Mouse (Mus musculus) limb, embryonic 10.5 days (tissue): ENCODE measurements around the gene Rbms3. TPM values are rescaled to one million over a fixed set of nuclear protein-coding genes. Genes with fewer than 3 reads are reported as not detected.

Experiments used
- DNase-seq: peaks from one replicate; pipeline ENCODE4 v3.0.0-alpha.2; 2017; ENCODE audit warnings: low spot score
- H3K27ac ChIP-seq: fragments of 300-500 bp; sonication (generic); 2 replicates; pipeline ENCODE4 v1.5.1; 2016; ENCODE audit warnings: mild to moderate bottlenecking
- H3K27me3 ChIP-seq: fragments of 300-500 bp; sonication (generic); 2 replicates; pipeline ENCODE4 v1.6.1; 2016; ENCODE audit warnings: low read depth, mild to moderate bottlenecking; ENCODE audit not compliant: poor library complexity, severe bottlenecking
- H3K36me3 ChIP-seq: fragments of 300-500 bp; sonication (generic); 2 replicates; pipeline ENCODE4 v1.6.1; 2016; ENCODE audit warnings: mild to moderate bottlenecking, moderate library complexity
- H3K4me1 ChIP-seq: fragments of 300-500 bp; sonication (generic); 2 replicates; pipeline ENCODE4 v1.6.1; 2016
- H3K4me3 ChIP-seq: fragments of 300-500 bp; sonication (generic); 2 replicates; pipeline ENCODE4 v1.5.1; 2016; ENCODE audit warnings: mild to moderate bottlenecking, moderate library complexity
- H3K9me3 ChIP-seq: fragments of 300-500 bp; sonication (generic); replicated peaks from 2 replicates; pipeline ENCODE4 v1.6.1; 2016; ENCODE audit warnings: mild to moderate bottlenecking
- WGBS: fragments of 180-500 bp; shearing (Covaris S2); methylation state at CpG from one replicate; pipeline ENCODE4 v1.1.7; 2016; 5-methylcytosine and 5-hydroxymethylcytosine counted together
- polyA plus RNA-seq: library from polyadenylated mRNA; unstranded; fragments of >200 nt; fragmentation: Nextera tagmentation; extraction: Ambion mirVana; gene quantifications from 2 replicates; pipeline ENCODE4 v1.2.1, GENCODE M21; 2016

Rbms3 gene
- polyA plus RNA-seq, 1 experiment from 2014 or later: 35.2 TPM

DNA sequence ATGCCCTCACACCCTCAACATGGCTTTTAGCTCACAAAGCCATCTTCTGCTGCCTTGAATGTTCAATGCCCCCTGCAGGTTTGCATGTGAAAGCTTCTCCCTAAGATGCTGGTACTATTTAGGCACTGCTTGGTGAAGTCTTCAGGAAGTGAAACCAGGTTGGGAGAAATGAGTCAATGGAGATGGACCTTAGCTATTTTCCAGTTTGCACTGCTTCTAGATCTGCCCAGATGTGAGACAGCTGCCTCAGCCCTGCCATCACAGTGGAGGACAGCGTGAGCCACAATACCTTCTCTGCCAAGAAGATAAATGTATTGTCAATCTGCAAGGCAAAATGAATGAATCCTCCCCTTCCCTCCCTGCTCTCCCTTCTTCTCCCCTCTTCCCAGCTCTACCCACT is 599.8 kb downstream of the Rbms3 start:
- Histone ChIP-seq H3K27ac (no peak overlapping the region; the same call in 1 of the 2 replicates), H3K9me3 (no peaks in the 10 kb centered on the region), H3K27me3 (no peaks in the 10 kb centered on the region), H3K4me3 (no peak overlapping the region), H3K36me3 (no peaks in the 10 kb centered on the region), H3K4me1 (peaks cover 23% of the 10 kb centered on the region)
- 87% methylated on average over 1 of the region's 1 CpGs for WGBS
- DNase-seq: no peak

DNA sequence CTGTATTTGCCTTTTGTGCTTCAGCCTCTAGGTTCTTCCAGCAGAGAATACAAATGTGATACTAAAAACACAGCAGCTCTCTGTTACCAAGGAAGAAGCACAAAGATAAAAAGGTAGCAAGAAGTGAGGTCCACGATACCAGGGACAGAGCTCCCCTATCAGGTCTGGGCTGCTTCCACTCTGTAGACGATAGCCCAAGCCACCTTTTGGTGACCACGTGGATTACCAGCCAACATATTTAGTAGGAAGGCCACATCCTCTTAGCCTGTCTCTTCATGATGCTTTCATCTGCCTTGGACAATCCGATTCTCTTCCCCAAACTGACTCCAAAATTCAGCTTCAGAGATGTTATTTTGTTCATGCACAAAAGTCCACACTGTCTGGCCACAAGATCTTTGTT is 601.1 kb downstream of the Rbms3 start:
- H3K9me3 ChIP-seq: no peaks in the 10 kb centered on the region
- H3K4me1 ChIP-seq: peaks cover 23% of the 10 kb centered on the region
- H3K27me3 ChIP-seq: no peaks in the 10 kb centered on the region
- H3K27ac ChIP-seq: no peak overlapping the region
- 92% methylated on average over 4 of the region's 4 CpGs for WGBS
- H3K4me3 ChIP-seq: no peak overlapping the region
- no peaks in the 10 kb centered on the region for H3K36me3 ChIP-seq
- DNase-seq: no peak

DNA sequence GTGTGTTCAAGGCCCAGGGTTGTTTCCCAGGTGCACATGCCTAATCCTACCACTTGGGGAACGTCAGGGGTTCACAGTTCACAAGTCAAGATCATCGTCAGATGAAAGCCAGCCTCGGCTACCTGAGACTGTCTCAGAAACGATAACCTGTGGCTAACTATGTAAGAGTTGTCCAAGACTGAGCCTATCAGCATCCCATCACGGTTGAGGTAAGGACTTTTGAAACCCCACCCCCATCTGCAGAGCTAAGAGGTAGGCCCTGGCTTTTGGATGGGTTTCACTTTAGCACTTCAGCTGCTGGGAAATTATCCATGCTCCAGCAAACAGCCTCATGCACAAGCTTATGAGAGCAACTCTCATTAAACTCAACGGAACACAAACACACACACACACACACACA is 607.6 kb downstream of the Rbms3 start:
- DNase-seq: no peak
- H3K27ac ChIP-seq: no peak overlapping the region
- no peaks in the 10 kb centered on the region for H3K9me3 ChIP-seq
- H3K4me1 ChIP-seq: peaks cover 14% of the 10 kb centered on the region
- H3K36me3 ChIP-seq: no peaks in the 10 kb centered on the region
- H3K27me3 ChIP-seq: no peaks in the 10 kb centered on the region
- WGBS: 89% methylated on average over 6 of the region's 6 CpGs
- H3K4me3 ChIP-seq: no peak overlapping the region

DNA sequence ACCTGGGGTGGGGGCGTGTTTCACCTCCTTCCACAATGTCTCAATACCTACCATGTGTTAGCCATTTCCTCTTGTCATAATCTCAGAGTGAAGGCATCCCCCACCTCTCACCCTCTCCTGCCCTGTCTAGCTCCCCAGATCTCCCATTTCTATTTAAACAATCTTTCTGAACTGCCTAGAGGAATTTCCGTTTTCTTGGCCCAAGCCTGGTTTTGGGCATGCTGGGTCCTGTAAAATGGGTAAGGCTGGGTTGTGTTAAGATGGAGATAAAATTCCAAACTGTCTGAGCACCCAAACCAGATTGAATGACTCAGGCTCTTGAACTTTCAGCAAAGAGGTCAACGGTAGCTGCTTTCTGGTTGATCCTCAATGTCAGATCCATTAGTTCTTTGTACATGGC is 608.2 kb downstream of the Rbms3 start:
- Histone ChIP-seq H3K27ac (no peak overlapping the region), H3K36me3 (no peaks in the 10 kb centered on the region), H3K4me3 (no peak overlapping the region), H3K9me3 (no peaks in the 10 kb centered on the region), H3K4me1 (peaks cover 14% of the 10 kb centered on the region), H3K27me3 (no peaks in the 10 kb centered on the region)
- DNase-seq: no peak
- 85% methylated on average over 3 of the region's 3 CpGs for WGBS

DNA sequence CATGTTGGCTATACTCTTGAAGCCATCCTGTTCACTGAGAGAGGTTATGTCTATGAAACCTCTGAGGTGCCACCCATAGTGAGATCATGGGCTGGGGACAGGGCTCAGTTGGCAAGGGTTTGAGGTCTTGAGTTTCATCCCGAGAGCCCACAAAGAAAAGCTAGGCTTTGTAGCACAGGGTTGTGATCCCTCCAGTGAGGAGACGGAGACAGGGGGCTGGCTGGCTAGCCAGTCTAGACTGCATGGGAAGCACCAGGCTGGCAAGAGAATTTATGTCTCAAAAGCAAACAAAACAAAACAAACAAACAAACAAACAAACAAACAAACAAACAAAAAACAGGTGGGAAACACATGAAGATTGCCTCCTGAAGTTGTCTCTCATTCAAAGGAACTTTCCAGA is 609.5 kb downstream of the Rbms3 start:
- Histone ChIP-seq H3K27ac (no peak overlapping the region), H3K27me3 (no peaks in the 10 kb centered on the region), H3K4me3 (no peak overlapping the region), H3K36me3 (no peaks in the 10 kb centered on the region), H3K9me3 (no peaks in the 10 kb centered on the region), H3K4me1 (peaks cover 14% of the 10 kb centered on the region)
- DNase-seq: no peak
- WGBS: 87% methylated on average over 2 of the region's 2 CpGs

DNA sequence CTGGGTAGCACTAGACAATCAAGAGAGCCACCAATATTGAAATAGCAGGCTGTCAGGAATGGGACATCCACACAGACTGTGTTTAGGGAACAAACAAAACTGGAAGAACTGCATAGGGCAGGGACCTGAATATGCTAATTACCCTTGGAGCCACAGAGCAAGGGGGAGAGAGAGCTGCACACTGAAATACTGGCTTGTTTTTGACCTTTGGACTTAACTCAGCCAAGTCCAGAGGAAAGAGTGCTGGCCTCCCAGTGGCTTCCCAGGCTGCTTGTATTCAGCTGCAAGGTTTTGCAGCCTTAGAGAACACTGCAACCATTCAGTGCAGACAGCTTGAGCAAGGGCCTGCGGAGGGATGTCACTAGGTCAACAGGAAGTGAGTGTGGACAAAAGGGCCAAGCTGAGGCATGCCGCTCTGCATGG is 611.0 kb downstream of the Rbms3 start:
- Histone ChIP-seq H3K9me3 (no peaks in the 10 kb centered on the region), H3K27me3 (no peaks in the 10 kb centered on the region), H3K36me3 (no peaks in the 10 kb centered on the region), H3K4me3 (no peak overlapping the region), H3K4me1 (peaks cover 14% of the 10 kb centered on the region), H3K27ac (peak overlapping the region; percentile 26)
- 53% methylated on average over 2 of the region's 2 CpGs for WGBS
- DNase-seq: no peak

DNA sequence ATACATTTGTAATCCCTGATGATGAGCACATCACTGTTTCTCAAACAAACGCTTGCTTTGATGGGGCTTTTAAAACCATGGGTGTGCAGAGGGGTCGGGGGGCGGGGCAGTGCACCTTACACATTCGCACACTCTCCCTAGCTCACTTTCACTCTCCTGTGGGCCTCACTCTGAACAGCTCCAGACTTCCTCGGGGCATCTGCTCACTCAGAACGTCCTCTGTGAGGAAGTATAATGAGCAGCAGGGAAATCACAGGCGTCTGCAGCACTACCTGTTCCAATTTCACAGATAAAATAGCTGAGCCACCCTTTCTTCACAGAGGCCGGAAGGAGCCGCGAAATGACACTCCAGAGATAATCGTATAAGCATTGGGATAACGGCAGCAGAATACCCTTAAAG is 611.4 kb downstream of the Rbms3 start:
- H3K9me3 ChIP-seq: no peaks in the 10 kb centered on the region
- H3K36me3 ChIP-seq: no peaks in the 10 kb centered on the region
- DNase-seq: peak; percentile 23
- H3K4me1 ChIP-seq: peaks cover 14% of the 10 kb centered on the region
- no peak overlapping the region for H3K4me3 ChIP-seq
- WGBS: 63% methylated on average over 12 of the region's 12 CpGs
- H3K27ac ChIP-seq: peak overlapping the region; percentile 26; the same call in 1 of the 2 replicates
- no peaks in the 10 kb centered on the region for H3K27me3 ChIP-seq

DNA sequence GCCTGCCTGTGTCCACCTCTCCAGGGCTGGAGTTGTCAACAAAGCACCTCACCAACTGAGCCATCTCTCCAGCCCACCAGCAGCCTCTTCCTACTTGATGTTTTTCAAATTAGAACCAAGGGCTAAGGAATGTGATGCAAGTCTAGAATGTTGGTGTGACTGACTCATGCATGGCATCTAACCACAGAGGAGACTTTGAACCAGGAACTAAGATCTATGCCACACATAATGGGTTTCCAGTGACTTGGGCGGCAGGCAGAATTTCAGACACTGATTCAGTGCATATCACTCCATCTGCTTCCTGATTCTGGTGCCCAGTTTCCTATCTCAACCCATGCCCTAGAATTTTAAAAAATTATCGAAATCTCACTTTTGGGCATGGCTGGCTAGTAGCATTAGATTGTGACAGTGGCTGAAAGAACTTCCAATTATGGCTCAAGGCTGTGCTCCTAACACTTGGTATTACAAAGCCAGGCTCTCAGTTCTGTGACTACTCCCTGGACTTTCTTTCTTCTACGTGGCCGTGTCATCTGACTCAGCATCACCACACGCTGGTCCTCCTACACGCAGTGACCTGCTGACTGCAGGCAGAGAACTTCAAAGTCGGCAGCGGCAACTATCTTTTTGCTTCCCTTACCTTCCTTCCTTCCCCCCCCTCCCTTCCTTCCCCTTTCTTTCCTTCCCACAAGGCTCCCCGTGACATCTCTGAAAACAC is 613.0 kb downstream of the Rbms3 start:
- WGBS: 91% methylated on average over 9 of the region's 9 CpGs

DNA sequence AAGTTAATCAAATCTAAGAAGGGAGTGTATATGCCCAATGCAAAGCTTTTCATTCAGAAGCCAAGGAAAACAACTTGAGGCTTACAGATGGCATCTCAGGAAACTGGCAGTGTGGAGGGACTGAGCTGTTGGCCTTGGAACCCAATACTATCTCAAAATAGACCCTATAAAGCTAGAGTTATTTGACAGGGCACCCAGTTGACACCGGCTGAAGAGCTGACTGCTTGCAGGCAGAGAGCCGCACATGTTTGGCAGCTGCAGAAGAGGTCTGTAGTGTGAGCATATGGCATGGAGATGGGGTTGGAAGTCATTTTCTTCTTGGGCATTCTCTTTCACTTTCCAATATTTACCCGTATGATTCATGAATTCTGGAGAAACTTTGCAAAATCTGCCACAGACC is 616.3 kb downstream of the Rbms3 start:
- H3K4me1 ChIP-seq: peaks cover 5% of the 10 kb centered on the region
- H3K27ac ChIP-seq: no peak overlapping the region
- DNase-seq: no peak
- no peak overlapping the region for H3K4me3 ChIP-seq
- no peaks in the 10 kb centered on the region for H3K36me3 ChIP-seq
- no peaks in the 10 kb centered on the region for H3K27me3 ChIP-seq
- H3K9me3 ChIP-seq: no peaks in the 10 kb centered on the region
- WGBS: 89% methylated on average over 3 of the region's 3 CpGs

More for the DNA sequence above, 613.0 kb downstream of the Rbms3 start:
- Histone ChIP-seq H3K27me3 (no peaks in the 10 kb centered on the region), H3K36me3 (no peaks in the 10 kb centered on the region), H3K4me3 (no peak overlapping the region), H3K27ac (no peak overlapping the region), H3K9me3 (no peaks in the 10 kb centered on the region), H3K4me1 (peaks cover 14% of the 10 kb centered on the region)
- DNase-seq: no peak

DNA sequence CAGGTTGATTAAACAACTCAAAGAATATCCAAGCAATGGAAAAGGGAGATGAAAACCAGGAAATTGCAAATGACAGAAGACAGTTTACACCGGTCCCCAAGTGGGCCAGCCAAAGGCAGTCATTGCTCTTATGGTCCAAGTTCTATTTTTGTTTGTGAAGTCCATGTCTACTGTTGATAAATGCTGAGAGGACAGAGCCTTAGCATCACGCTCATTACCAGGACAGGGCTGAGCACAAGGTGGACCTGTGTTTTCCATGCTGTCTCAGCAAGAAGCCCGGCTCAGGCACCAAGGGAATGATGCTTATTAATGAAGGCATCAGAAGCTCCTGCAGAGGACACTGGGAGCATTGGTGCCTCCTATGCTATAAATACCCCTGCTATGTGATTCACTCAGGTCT is 618.9 kb downstream of the Rbms3 start:
- Histone ChIP-seq H3K4me3 (no peak overlapping the region), H3K36me3 (no peaks in the 10 kb centered on the region), H3K27me3 (no peaks in the 10 kb centered on the region), H3K27ac (no peak overlapping the region), H3K4me1 (no peaks in the 10 kb centered on the region), H3K9me3 (no peaks in the 10 kb centered on the region)
- WGBS: 86% methylated on average over 3 of the region's 3 CpGs
- DNase-seq: no peak

DNA sequence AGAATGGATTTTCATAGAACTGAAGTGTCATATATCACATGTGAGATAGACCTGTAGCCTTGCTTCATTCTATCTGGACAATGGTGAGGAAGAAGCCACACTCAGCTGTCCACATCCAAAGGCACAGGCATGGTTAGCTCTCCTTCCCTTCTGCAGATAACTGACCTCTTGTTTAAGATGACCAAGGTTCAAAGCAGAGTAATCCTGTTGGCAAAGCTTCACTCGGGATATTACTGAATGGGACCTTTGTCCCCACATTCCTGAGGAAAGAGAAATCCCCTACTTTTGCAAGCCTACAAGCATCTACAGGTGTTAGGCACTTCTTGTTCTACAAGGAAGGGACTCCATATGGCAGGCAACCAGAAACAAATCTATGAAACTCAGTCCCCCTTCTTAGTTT is 621.5 kb downstream of the Rbms3 start:
- DNase-seq: peak; percentile 15
- no peak overlapping the region for H3K4me3 ChIP-seq
- 86% methylated on average over 1 of the region's 1 CpGs for WGBS

DNA sequence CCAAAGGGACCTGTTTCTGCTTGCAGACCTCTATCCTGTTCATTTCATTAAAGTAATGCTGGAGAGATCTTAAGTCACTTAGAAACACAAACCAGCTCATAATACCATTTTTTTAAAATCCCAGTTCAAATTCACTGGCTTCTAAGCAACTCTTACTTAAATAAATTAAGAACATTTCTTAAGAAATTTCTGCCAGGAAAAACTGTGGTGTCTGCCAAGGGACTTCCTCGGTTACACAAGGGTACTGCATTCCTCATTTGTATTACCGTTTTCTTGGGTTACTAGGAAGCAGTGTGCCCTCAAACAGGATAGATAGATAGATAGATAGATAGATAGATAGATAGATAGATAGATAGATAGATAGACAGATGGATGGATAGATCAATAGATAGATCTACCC is 627.6 kb downstream of the Rbms3 start:
- H3K27me3 ChIP-seq: no peaks in the 10 kb centered on the region
- peaks cover 14% of the 10 kb centered on the region for H3K4me1 ChIP-seq
- WGBS: 91% methylated on average over 2 of the region's 2 CpGs
- H3K36me3 ChIP-seq: no peaks in the 10 kb centered on the region
- H3K27ac ChIP-seq: no peak overlapping the region
- no peaks in the 10 kb centered on the region for H3K9me3 ChIP-seq
- DNase-seq: no peak
- no peak overlapping the region for H3K4me3 ChIP-seq

More for the DNA sequence above, 621.5 kb downstream of the Rbms3 start:
- Histone ChIP-seq H3K9me3 (no peaks in the 10 kb centered on the region), H3K4me1 (no peaks in the 10 kb centered on the region), H3K27me3 (no peaks in the 10 kb centered on the region), H3K36me3 (no peaks in the 10 kb centered on the region), H3K27ac (no peak overlapping the region)

DNA sequence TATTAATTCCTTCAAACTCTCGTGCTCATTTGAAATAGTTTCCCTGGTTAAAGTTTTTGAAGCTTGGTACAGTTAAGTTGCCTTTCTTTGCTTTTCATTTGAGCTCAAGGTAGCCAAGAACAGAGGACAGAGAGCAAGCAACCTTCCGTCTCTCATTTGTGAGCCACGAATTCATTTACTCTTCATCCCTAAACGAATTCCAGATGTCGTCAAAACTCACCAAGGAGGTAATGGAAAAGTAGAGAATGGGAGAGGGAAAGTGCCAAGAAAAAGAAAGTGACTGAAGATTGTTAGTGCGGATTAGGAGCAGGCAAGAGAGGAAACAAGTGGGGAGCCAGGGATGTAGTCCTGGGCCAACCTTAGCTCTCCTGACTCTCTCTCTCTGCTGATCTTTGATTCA is 630.5 kb downstream of the Rbms3 start:
- Histone ChIP-seq H3K4me3 (no peak overlapping the region), H3K4me1 (peaks cover 14% of the 10 kb centered on the region), H3K36me3 (no peaks in the 10 kb centered on the region), H3K27me3 (no peaks in the 10 kb centered on the region), H3K27ac (peak overlapping the region; percentile 61), H3K9me3 (no peaks in the 10 kb centered on the region)
- peak; percentile 26 for DNase-seq
- 35% methylated on average over 6 of the region's 6 CpGs for WGBS

DNA sequence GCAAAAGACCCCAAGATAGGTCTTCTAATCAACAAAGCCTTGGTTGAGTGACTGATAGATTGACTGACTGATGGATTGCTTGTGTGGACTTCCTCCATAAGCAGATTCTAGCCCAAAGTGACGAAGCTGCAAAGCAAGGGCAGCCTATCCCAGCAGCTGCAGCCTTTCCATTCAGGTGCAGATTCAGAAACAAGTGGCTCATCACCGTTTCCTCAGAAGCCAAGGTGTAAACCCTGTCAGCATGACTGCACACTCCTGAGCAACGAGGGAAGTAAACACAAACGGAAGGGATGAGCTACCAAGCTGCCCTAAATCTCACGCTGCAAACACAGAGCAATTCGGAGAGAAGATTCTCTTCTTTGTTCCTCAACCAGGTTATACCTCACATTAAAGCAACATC is 639.4 kb downstream of the Rbms3 start:
- peak; percentile 8 for DNase-seq
- Histone ChIP-seq H3K9me3 (no peaks in the 10 kb centered on the region), H3K36me3 (0 out of 2 replicates have a peak, but pooled peaks cover 6% of the 10 kb centered on the region), H3K4me1 (no peaks in the 10 kb centered on the region), H3K27ac (no peak overlapping the region), H3K27me3 (no peaks in the 10 kb centered on the region), H3K4me3 (no peak overlapping the region)
- WGBS: 80% methylated on average over 6 of the region's 6 CpGs
